In the genomic region with DNA sequence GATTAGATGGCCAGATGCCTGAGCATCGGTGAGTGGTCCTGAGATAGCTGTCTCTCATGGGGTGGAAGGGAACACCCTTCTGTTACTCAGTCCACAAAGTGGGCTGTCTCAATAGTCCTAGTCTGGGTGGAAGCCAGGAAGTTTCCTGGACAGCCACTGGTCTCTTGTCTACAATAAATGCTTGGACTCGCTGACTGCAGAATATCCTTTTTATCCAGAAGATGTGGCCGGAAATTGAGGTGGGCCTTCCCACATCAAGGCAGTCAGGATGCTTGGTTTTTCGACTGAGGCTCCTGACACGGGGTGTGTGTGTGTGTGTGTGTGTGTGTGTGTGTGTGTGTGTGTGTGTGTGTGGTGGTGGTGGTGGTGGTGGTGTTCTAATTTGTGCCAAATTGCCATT, we compare ENCODE assay signal across 22 mouse cellular contexts.
DNase-seq lines count a peak whose midpoint lies in the region; ATAC-seq lines count a peak whose summit lies in the region.
"Had no signal": no experiment of that assay in that cellular context is flagged by ENCODE, and none has a peak within 500 bp of the region (broad histone marks: within the 10 kb centered on the region; RNA-seq: fewer than 3 reads in every experiment).

No protein-coding gene starts in this region.

- H3K36me3 ChIP-seq in kidney, embryonic 16.5 days (ENCODE audit: insufficient read depth, low read length): no peaks in the 10 kb centered on the region
- H3K36me3 ChIP-seq: embryonic facial prominence, embryonic 15.5 days; heart, embryonic 12.5 days; liver, embryonic 13.5 days; midbrain, embryonic 13.5 days had no signal

- H3K27me3 ChIP-seq in kidney, embryonic 16.5 days (ENCODE audit: insufficient read depth, low read length): 0 out of 2 replicates have a peak, but pooled peaks cover 3% of the 10 kb centered on the region
- H3K27me3 ChIP-seq: embryonic facial prominence, embryonic 15.5 days; heart, embryonic 12.5 days; liver, embryonic 13.5 days had no signal

- no peak for ATAC-seq in kidney, embryonic 16.5 days (ENCODE audit: low FRiP score, low TSS enrichment)
- ATAC-seq: forebrain, embryonic 14.5 days; intestine, postnatal 0 days; midbrain, embryonic 13.5 days had no signal

- 84% methylated on average over 5 of the region's 5 CpGs for WGBS in kidney, embryonic 16.5 days

- no peak overlapping the region for H3K9ac ChIP-seq in kidney, embryonic 16.5 days (replicated peaks; ENCODE audit: low read length)
- H3K9ac ChIP-seq: embryonic facial prominence, embryonic 15.5 days; heart, embryonic 12.5 days; liver, embryonic 13.5 days; midbrain, embryonic 13.5 days had no signal

- no peaks in the 10 kb centered on the region for H3K9me3 ChIP-seq in kidney, embryonic 16.5 days (ENCODE audit: low read length)
- H3K9me3 ChIP-seq: embryonic facial prominence, embryonic 15.5 days; heart, embryonic 12.5 days; liver, embryonic 13.5 days; megakaryocyte, embryonic 14.5 days; midbrain, embryonic 13.5 days had no signal

- no peak overlapping the region for H3K4me2 ChIP-seq in kidney, embryonic 16.5 days (replicated peaks; ENCODE audit: low read depth, low read length)
- H3K4me2 ChIP-seq: embryonic facial prominence, embryonic 15.5 days; heart, embryonic 12.5 days; liver, embryonic 13.5 days; midbrain, embryonic 13.5 days had no signal

- peaks cover 49% of the 10 kb centered on the region for H3K4me1 ChIP-seq in kidney, embryonic 16.5 days (ENCODE audit: insufficient read depth, low read length)

- no peak overlapping the region for H3K4me3 ChIP-seq in kidney, embryonic 16.5 days (ENCODE audit: low read length)
- H3K4me3 ChIP-seq: embryonic facial prominence, embryonic 15.5 days; heart, embryonic 12.5 days; liver, embryonic 13.5 days; megakaryocyte, embryonic 14.5 days; midbrain, embryonic 13.5 days had no signal

- DNase-seq in heart, adult 11 months: peak; percentile 89
- DNase-seq in heart, postnatal 4 days: no peak
- DNase-seq in kidney, postnatal 36 days: peak; percentile 41 to 65
- peak; percentile 51 for DNase-seq in T-cell, adult 2 months (ENCODE audit: low spot score)
- DNase-seq in thymus, postnatal 25 days: peak; percentile 49
- no peak for DNase-seq in spleen, postnatal 14 days (ENCODE audit: low spot score in 2 of 2)
- DNase-seq: adrenal gland, postnatal 10 days; cerebellum, adult 2 months; cerebellum, postnatal 25 days; embryo, embryonic 11 days; gastrocnemius, postnatal 10 days; layer of hippocampus, postnatal 36 days; liver, embryonic 13.5 days; lung, adult 2 months; lung, postnatal 14 days had no signal

- H3K27ac ChIP-seq in kidney, embryonic 16.5 days (ENCODE audit: low read length): no peak overlapping the region
- H3K27ac ChIP-seq: embryonic facial prominence, embryonic 15.5 days; liver, embryonic 13.5 days; midbrain, embryonic 13.5 days had no signal

Comparison
In these comparisons a context has a peak if more than half of its experiments do, and no peak if none do; other contexts are left out.
1. DNase-seq: peak in heart, adult 11 months (single experiment), kidney, postnatal 36 days (2 of 2), T-cell, adult 2 months (single experiment) and thymus, postnatal 25 days (single experiment); none in heart, postnatal 4 days (single experiment) and spleen, postnatal 14 days (0 of 2).